Mouse (Mus musculus): Measurements from ENCODE around the gene Hmgcll1.

- TF ChIP-seq POLR2A (IDR thresholded peaks at IDR 0.05; ENCODE audit: low read depth, low read length) (no peak), CTCF (IDR thresholded peaks at IDR 0.05; ENCODE audit: extremely low read depth, insufficient read length, insufficient replicate concordance, low read depth, low read length) (no peak)
Observed at GRCm38 (mm10) chr9:75980097-75980496, 34.6 kb upstream of the Hmgcll1 start.
